Mouse (Mus musculus) ES-Bruce4 (cell line): ENCODE measurements around the gene Caly.

ENCODE experiments used
- CTCF ChIP-seq: IDR thresholded peaks from one replicate; pipeline ENCODE4 v1.8.1; 2011; ENCODE audit warnings: low read depth, low read length
- EP300 ChIP-seq: IDR thresholded peaks from 2 replicates; pipeline ENCODE4 v1.6.1; 2011; ENCODE audit warnings: low read depth, low read length; ENCODE audit not compliant: insufficient read depth
- POLR2A ChIP-seq: IDR thresholded peaks from one replicate; pipeline ENCODE4 v1.8.1; 2011; ENCODE audit warnings: low read length; ENCODE audit not compliant: insufficient read depth

DNA sequence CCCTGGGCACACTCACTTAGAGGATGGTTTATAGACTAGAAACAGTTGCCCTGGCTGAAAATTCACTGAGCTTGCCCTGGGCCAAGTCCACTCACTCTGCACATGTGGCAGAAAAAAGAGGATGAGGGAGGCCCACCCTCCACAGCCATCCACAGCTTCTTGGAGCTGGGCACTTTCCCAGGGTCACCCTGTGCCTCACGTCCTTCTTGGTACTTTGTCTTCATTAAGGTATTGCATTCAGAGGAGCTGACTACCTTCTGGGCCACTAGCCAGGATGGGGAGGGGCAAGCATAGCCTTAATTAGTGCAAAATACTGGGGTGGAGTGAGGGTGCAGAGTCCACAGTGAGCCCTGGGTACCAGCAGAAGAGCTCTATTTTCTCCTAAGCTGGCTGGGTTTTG, 13.2 kb upstream of the Caly start:
- TF ChIP-seq EP300, result no peak
- TF ChIP-seq POLR2A, result no peak
- TF ChIP-seq CTCF, result no peak
